Mouse (Mus musculus): ENCODE results near the gene Gm6020. TPM values are rescaled to one million over a fixed set of nuclear protein-coding genes. Genes with fewer than 3 reads are reported as not detected.
A peak's percentile ranks its signal among the peaks of the same experiment; 100 is the strongest.
"Not testable (repeated sequence)": the region's sequence is repeated elsewhere in the genome, so short reads cannot be mapped to it uniquely, and the experiment has no call there.

The Gm6020 gene
- polyA plus RNA-seq (2016; fragmentation: Nextera tagmentation; extraction: Ambion mirVana): not detected in 2 replicates

GRCm38 (mm10) chr19:61183590-61183989 lies at the start of gene Gm6020:
Gene Gm6020, plus strand, starts transcription at chr19:61183890.
- WGBS: 83% methylated on average over 2 of the region's 2 CpGs
- not testable (repeated sequence) for DNase-seq (ENCODE audit: low spot score); H3K4me3 ChIP-seq; H3K27me3 ChIP-seq (replicated peaks; ENCODE audit: low read depth, poor library complexity, severe bottlenecking); H3K27ac ChIP-seq (replicated peaks); H3K4me1 ChIP-seq; H3K36me3 ChIP-seq (replicated peaks)
- peaks cover 34% of the 10 kb centered on the region; the same call in 1 of the 2 replicates for H3K9me3 ChIP-seq

- Histone ChIP-seq H3K27me3 (replicated peaks; ENCODE audit: low read depth, poor library complexity, severe bottlenecking) (no peaks in the 10 kb centered on the region), H3K9me3 (no peaks in the 10 kb centered on the region), H3K4me3 (no peak overlapping the region), H3K36me3 (replicated peaks) (peaks cover 14% of the 10 kb centered on the region; the same call in 1 of the 2 replicates), H3K4me1 (peaks cover 16% of the 10 kb centered on the region), H3K27ac (replicated peaks) (no peak overlapping the region)
- DNase-seq (ENCODE audit: low spot score): no peak
These were observed 45.0 kb upstream of the Gm6020 start for GRCm38 (mm10) chr19:61138655-61139054.

DNA sequence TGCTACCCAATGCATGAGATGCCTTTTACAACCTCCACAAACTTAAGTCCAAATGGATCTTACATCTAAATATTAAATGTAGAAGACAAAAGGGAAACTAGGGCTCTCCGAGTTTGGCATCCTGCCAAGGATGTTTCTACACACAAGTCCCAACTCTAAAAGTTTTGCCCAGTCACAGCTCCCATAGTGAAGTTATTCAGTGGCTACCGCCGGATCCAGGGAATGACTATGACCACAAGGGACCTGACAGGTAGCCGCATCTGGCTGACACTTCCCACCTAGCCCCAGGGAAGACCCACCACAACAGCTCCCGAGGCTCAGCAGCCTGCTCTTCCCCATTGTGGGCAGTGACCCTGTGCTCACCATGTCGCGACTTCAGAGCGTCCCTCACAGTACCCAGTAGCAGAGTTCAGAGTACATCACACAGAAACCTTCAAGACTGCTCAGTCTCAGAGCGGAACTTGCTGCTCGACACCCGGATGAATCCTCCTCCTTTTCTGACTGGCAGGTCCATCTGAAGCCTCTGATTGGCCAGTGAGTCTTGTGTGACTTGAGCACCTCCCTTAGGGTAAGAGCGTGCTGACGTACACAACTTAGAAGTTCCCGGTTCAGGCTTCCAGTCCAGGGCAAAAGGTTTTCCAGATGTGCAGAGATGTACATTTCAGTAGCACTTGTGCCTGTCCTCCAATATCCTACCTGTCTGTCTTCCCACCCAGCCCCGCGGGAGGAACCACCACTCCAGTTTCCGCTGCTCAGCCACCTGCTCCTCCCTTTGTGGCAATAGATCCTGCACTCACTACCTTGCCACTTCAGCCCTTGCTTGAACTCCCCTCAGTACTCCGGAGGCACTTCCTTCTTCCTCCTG lies 43.1 kb upstream of the Gm6020 start, which contains the start of gene Zfp950:
Gene Zfp950, minus strand, starts transcription at position 499 of the 865 bp plus-strand sequence.
- Histone ChIP-seq H3K9me3 (no peaks in the 10 kb centered on the region), H3K36me3 (replicated peaks) (peaks cover 8% of the 10 kb centered on the region; the same call in 1 of the 2 replicates), H3K4me3 (peak within 1 kb of the TSS; percentile 83), H3K27me3 (replicated peaks; ENCODE audit: low read depth, poor library complexity, severe bottlenecking) (no peaks in the 10 kb centered on the region), H3K27ac (replicated peaks) (peak within 1 kb of the TSS; percentile 83), H3K4me1 (peaks cover 16% of the 10 kb centered on the region)
- peak; percentile 85 for DNase-seq (ENCODE audit: low spot score)
- under 1% methylated on average over 18 of the region's 18 CpGs for whole genome bisulfite sequencing

- Histone ChIP-seq H3K27me3 (replicated peaks; ENCODE audit: low read depth, poor library complexity, severe bottlenecking) (no peaks in the 10 kb centered on the region), H3K4me3 (peak overlapping the region; percentile 83), H3K36me3 (replicated peaks) (peaks cover 8% of the 10 kb centered on the region; the same call in 1 of the 2 replicates), H3K9me3 (no peaks in the 10 kb centered on the region), H3K27ac (replicated peaks) (peak overlapping the region; percentile 83), H3K4me1 (peaks cover 16% of the 10 kb centered on the region)
- WGBS: 17% methylated on average over 4 of the region's 4 CpGs
- no peak for DNase-seq (ENCODE audit: low spot score)
These were observed 42.4 kb upstream of the Gm6020 start for GRCm38 (mm10) chr19:61141299-61141698.

GRCm38 (mm10) chr19:61151372-61151700 lies 32.4 kb upstream of the Gm6020 start:
- DNase-seq (ENCODE audit: low spot score): peak; percentile 49
- Histone ChIP-seq H3K27me3 (replicated peaks; ENCODE audit: low read depth, poor library complexity, severe bottlenecking) (peaks cover 26% of the 10 kb centered on the region), H3K27ac (replicated peaks) (no peak overlapping the region), H3K4me1 (peaks cover 8% of the 10 kb centered on the region), H3K4me3 (peak overlapping the region; percentile 58), H3K9me3 (no peaks in the 10 kb centered on the region), H3K36me3 (replicated peaks) (no peaks in the 10 kb centered on the region)
- WGBS: 7% methylated on average over 8 of the region's 8 CpGs

DNA sequence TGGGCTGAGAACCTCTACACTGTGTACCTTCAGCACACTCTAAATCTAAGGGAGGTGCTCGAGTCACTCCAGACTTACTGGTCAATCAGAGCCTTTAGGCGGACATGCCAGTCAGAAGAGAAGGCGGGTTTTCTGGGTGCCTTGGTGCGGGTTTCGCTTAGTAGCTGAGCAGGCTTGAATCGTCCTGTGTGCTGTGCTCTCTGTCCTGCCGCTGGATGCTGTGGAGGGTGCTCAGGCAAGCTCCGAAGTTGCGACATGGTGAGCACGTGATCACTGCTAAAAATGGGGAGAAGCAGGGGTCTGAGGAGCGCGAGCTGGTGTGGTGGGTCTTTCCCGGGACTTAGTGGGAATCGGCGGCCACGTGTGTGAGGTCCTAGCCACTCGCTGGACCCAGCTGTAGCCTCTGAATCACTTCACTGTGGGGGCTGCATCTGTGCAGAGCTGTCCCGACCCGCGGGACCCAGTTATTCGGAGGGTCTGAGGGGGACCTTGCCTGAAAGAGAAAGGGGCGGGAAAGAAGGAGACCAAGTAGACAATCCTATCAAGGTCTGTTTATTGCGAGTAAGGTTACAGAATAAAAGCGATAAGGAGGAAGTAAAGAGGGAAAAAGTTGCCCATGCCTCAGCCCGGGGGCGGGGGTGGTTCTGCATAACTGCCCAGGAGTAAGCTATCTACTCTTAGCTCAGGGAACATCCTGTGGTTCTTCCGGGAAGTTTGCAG lies 31.8 kb upstream of the Gm6020 start:
- Histone ChIP-seq H3K4me1 (peaks cover 8% of the 10 kb centered on the region), H3K27me3 (replicated peaks; ENCODE audit: low read depth, poor library complexity, severe bottlenecking) (peaks cover 26% of the 10 kb centered on the region)
- 8% methylated on average over 27 of the region's 27 CpGs for WGBS

DNA sequence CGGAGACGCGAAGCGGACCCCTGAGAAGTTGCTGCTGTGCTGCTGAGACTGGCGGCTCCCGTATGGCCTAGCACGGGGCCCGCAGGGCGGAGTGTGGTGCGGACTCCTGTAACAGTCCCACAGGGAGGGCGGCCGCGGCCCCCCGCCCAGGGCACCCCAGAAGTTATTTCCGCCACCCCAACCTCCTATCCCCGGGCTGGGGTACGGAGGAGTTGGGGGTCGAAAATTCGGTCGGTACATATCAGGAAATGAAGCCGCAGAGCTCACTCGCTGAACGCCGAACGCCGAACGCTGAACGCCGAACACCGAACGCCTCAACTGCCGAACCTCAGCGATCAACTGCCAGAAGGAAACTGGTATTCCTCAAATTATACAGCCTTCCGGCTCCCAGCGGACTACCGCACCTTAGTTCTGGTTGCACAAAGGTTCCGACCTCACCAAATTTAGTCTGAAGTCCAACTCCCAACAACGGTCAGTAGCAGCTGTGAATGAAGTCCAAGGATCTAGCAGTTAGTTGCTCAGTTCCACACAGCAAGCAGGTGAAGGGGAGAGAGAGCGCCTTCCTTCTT lies 7.8 kb upstream of the Gm6020 start, which contains the start of gene Gm7102:
Gene Gm7102, minus strand, starts transcription at position 554 of the 569 bp plus-strand sequence.
- H3K4me3 ChIP-seq: peak within 1 kb of the TSS; percentile 50
- H3K4me1 ChIP-seq: no peaks in the 10 kb centered on the region
- 31% methylated on average over 39 of the region's 39 CpGs for WGBS
- DNase-seq (ENCODE audit: low spot score): peak; percentile 35
- H3K27ac ChIP-seq (replicated peaks): no peak within 1 kb of the TSS
- peaks cover 17% of the 10 kb centered on the region for H3K27me3 ChIP-seq (replicated peaks; ENCODE audit: low read depth, poor library complexity, severe bottlenecking)
- H3K9me3 ChIP-seq: peaks cover 7% of the 10 kb centered on the region; the same call in 1 of the 2 replicates
- no peaks in the 10 kb centered on the region for H3K36me3 ChIP-seq (replicated peaks)

More for the DNA sequence above, 31.8 kb upstream of the Gm6020 start:
- DNase-seq (ENCODE audit: low spot score): peak; percentile 31
- Histone ChIP-seq H3K27ac (replicated peaks) (peak overlapping the region; percentile 35; the same call in 1 of the 2 replicates), H3K4me3 (peak overlapping the region; percentile 58), H3K36me3 (replicated peaks) (no peaks in the 10 kb centered on the region), H3K9me3 (no peaks in the 10 kb centered on the region)

- WGBS: 12% methylated on average over 13 of the region's 13 CpGs
- no peak overlapping the region for H3K27ac ChIP-seq (replicated peaks)
These were observed 15.6 kb downstream of the Gm6020 start for GRCm38 (mm10) chr19:61199316-61199715.

DNA sequence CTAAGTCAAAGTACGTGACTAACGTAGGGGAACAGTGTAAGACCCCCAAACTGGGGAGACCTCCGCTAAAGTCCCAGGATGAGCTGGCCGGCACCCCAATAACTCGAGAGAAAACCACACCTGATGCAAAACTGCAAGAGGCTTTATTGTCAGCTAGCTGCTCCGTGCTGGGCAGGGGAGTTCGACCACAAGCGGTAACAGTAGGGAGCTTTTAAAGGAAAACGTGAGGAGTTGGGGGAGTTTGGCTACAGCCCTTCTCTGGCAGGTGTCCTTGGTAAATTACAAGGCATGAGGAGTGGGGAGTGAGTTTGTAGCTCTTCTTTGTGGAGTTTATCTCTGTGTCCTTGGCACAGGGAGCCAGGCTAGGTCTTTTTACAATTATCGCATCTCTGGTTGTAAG lies 16.1 kb downstream of the Gm6020 start:
- 22% methylated on average over 10 of the region's 10 CpGs for WGBS
- Histone ChIP-seq H3K9me3 (no peaks in the 10 kb centered on the region), H3K4me3 (no peak overlapping the region), H3K4me1 (no peaks in the 10 kb centered on the region), H3K27ac (replicated peaks) (no peak overlapping the region), H3K27me3 (replicated peaks; ENCODE audit: low read depth, poor library complexity, severe bottlenecking) (no peaks in the 10 kb centered on the region), H3K36me3 (replicated peaks) (no peaks in the 10 kb centered on the region)
- peak; percentile 25 for DNase-seq (ENCODE audit: low spot score)

More at GRCm38 (mm10) chr19:61199316-61199715, 15.6 kb downstream of the Gm6020 start:
- H3K4me1 ChIP-seq: no peaks in the 10 kb centered on the region
- no peaks in the 10 kb centered on the region for H3K36me3 ChIP-seq (replicated peaks)
- peak; percentile 88 for DNase-seq (ENCODE audit: low spot score)
- H3K27me3 ChIP-seq (replicated peaks; ENCODE audit: low read depth, poor library complexity, severe bottlenecking): no peaks in the 10 kb centered on the region
- H3K9me3 ChIP-seq: no peaks in the 10 kb centered on the region
- H3K4me3 ChIP-seq: no peak overlapping the region

DNA sequence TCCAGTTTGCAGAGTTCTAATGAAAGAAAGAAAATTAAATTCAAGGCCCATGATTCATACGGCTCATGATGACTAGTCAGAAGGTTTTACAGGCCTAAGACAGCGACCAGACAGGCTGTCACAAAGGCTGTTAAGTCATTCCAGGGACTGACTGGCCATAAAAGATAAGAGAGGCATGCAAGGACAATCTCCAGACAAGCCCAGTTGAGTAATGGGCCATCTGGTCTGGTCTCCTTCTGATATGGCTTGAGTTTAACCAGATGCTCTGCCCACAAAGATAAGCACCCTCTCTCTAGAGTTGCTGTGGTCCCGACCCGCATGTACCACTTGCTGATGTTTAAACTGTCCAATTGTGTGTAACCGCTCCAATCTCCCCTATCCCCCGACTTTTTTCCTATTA lies 23.8 kb downstream of the Gm6020 start:
- H3K9me3 ChIP-seq; H3K4me1 ChIP-seq; H3K27me3 ChIP-seq (replicated peaks; ENCODE audit: low read depth, poor library complexity, severe bottlenecking); H3K36me3 ChIP-seq (replicated peaks); H3K27ac ChIP-seq (replicated peaks); DNase-seq (ENCODE audit: low spot score); H3K4me3 ChIP-seq: not testable (repeated sequence)
- WGBS: 86% methylated on average over 6 of the region's 6 CpGs

DNA sequence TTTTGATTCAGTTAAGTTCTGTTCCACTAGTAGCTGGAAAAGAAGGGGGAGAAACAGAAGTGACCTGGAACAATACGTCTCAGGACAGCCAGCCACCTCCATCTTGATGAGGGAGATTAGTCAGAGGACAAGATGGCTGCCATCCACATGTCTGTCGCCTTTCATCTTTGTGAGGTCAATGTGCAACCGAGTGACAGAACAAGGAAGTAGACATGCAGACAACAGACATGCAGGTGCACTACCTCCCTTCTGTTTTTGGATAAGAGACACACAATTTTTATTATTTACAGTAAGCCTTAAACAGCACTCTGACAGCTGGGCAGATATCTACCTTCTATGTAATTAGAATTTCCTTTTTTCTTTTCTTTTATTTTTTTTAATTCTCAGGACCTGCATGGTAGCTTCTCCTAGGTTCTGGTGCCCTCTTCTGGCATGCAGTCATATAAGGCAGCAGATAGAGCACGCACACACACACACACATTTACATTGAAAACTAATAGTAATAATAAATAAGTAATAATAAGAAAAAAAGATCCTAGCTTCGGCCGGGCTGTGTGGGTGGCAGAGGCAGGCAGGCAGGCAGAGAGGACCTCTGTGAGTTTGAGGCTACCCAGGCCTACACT lies 40.1 kb downstream of the Gm6020 start:
- DNase-seq (ENCODE audit: low spot score): no peak
- Histone ChIP-seq H3K4me3 (no peak overlapping the region), H3K27me3 (replicated peaks; ENCODE audit: low read depth, poor library complexity, severe bottlenecking) (no peaks in the 10 kb centered on the region), H3K36me3 (replicated peaks) (0 out of 2 replicates have a peak, but pooled peaks cover 3% of the 10 kb centered on the region), H3K27ac (replicated peaks) (no peak overlapping the region), H3K4me1 (peaks cover 23% of the 10 kb centered on the region; the same call in 1 of the 2 replicates), H3K9me3 (peaks cover 16% of the 10 kb centered on the region)
- 89% methylated on average over 6 of the region's 6 CpGs for WGBS

Data from embryonic facial prominence, embryonic 10.5 days (tissue).